Mouse (Mus musculus) spleen, postnatal 4 days (tissue): ENCODE measurements around the gene Arhgap29.

Experiments used
- DNase-seq, 2 experiments: peaks; one replicate each; pipeline ENCODE4 v3.0.0; 2022; ENCODE audit warnings: low spot score in 2 of 2

Gene Arhgap29

GRCm38 (mm10) chr3:121952041-121952591 lies at the start of gene Arhgap29:
TSS of gene Arhgap29 (plus strand) at chr3:121952541.
- DNase-seq = peak in 1 of 2 experiments; percentile 49

GRCm38 (mm10) chr3:121902729-121903128 lies 49.6 kb upstream of the Arhgap29 start:
- no peak for DNase-seq

- no peak for DNase-seq
These were observed 49.1 kb upstream of the Arhgap29 start for GRCm38 (mm10) chr3:121903286-121903685.

- DNase-seq = no peak
These were observed 48.6 kb upstream of the Arhgap29 start for GRCm38 (mm10) chr3:121903695-121904094.

GRCm38 (mm10) chr3:121904476-121904875 lies 47.9 kb upstream of the Arhgap29 start:
- no peak for DNase-seq

GRCm38 (mm10) chr3:121906623-121907022 lies 45.7 kb upstream of the Arhgap29 start:
- no peak for DNase-seq

- no peak for DNase-seq
These were observed 43.2 kb upstream of the Arhgap29 start for GRCm38 (mm10) chr3:121909155-121909554.

- no peak for DNase-seq
These were observed 38.9 kb upstream of the Arhgap29 start for GRCm38 (mm10) chr3:121913476-121913875.

- no peak for DNase-seq
These were observed 37.7 kb upstream of the Arhgap29 start for GRCm38 (mm10) chr3:121914459-121915185.

GRCm38 (mm10) chr3:121915191-121915590 lies 37.1 kb upstream of the Arhgap29 start:
- DNase-seq = no peak

GRCm38 (mm10) chr3:121916802-121917532 lies 35.4 kb upstream of the Arhgap29 start:
- DNase-seq = no peak

- DNase-seq = no peak
These were observed 34.7 kb upstream of the Arhgap29 start for GRCm38 (mm10) chr3:121917658-121918057.

GRCm38 (mm10) chr3:121919961-121920360 lies 32.4 kb upstream of the Arhgap29 start:
- DNase-seq = no peak

GRCm38 (mm10) chr3:121920769-121921168 lies 31.6 kb upstream of the Arhgap29 start:
- DNase-seq = no peak

GRCm38 (mm10) chr3:121924768-121925486 lies 27.4 kb upstream of the Arhgap29 start:
- no peak for DNase-seq

GRCm38 (mm10) chr3:121927601-121928000 lies 24.7 kb upstream of the Arhgap29 start:
- DNase-seq = no peak

GRCm38 (mm10) chr3:121932815-121933214 lies 19.5 kb upstream of the Arhgap29 start:
- DNase-seq = no peak

- no peak for DNase-seq
These were observed 16.1 kb upstream of the Arhgap29 start for GRCm38 (mm10) chr3:121936241-121936640.

- no peak for DNase-seq
These were observed 15.3 kb upstream of the Arhgap29 start for GRCm38 (mm10) chr3:121937036-121937435.

- no peak for DNase-seq
These were observed 12.7 kb upstream of the Arhgap29 start for GRCm38 (mm10) chr3:121939658-121940057.

GRCm38 (mm10) chr3:121940094-121940889 lies 12.0 kb upstream of the Arhgap29 start:
- DNase-seq = no peak
